Mouse (Mus musculus) limb, embryonic 10.5 days (tissue): ENCODE measurements around the gene Wdr31. TPM values are rescaled to one million over a fixed set of nuclear protein-coding genes. Genes with fewer than 3 reads are reported as not detected.
"Not testable (repeated sequence)": the region's sequence is repeated elsewhere in the genome, so short reads cannot be mapped to it uniquely, and the experiment has no call there.

ENCODE experiments used
- DNase-seq: peaks from one replicate; pipeline ENCODE4 v3.0.0-alpha.2; 2017; ENCODE audit warnings: low spot score
- H3K27ac ChIP-seq: fragments of 300-500 bp; sonication (generic); 2 replicates; pipeline ENCODE4 v1.5.1; 2016; ENCODE audit warnings: mild to moderate bottlenecking
- H3K27me3 ChIP-seq: fragments of 300-500 bp; sonication (generic); 2 replicates; pipeline ENCODE4 v1.6.1; 2016; ENCODE audit warnings: low read depth, mild to moderate bottlenecking; ENCODE audit not compliant: poor library complexity, severe bottlenecking
- H3K36me3 ChIP-seq: fragments of 300-500 bp; sonication (generic); 2 replicates; pipeline ENCODE4 v1.6.1; 2016; ENCODE audit warnings: mild to moderate bottlenecking, moderate library complexity
- H3K4me1 ChIP-seq: fragments of 300-500 bp; sonication (generic); 2 replicates; pipeline ENCODE4 v1.6.1; 2016
- H3K4me3 ChIP-seq: fragments of 300-500 bp; sonication (generic); 2 replicates; pipeline ENCODE4 v1.5.1; 2016; ENCODE audit warnings: mild to moderate bottlenecking, moderate library complexity
- H3K9me3 ChIP-seq: fragments of 300-500 bp; sonication (generic); replicated peaks from 2 replicates; pipeline ENCODE4 v1.6.1; 2016; ENCODE audit warnings: mild to moderate bottlenecking
- WGBS: fragments of 180-500 bp; shearing (Covaris S2); methylation state at CpG from one replicate; pipeline ENCODE4 v1.1.7; 2016; 5-methylcytosine and 5-hydroxymethylcytosine counted together
- polyA plus RNA-seq: library from polyadenylated mRNA; unstranded; fragments of >200 nt; fragmentation: Nextera tagmentation; extraction: Ambion mirVana; gene quantifications from 2 replicates; pipeline ENCODE4 v1.2.1, GENCODE M21; 2016

Gene Wdr31
- polyA plus RNA-seq, 1 experiment from 2014 or later = 13.4 TPM

GRCm38 (mm10) chr4:62487172-62487571, 16.5 kb upstream of the Wdr31 start:
- no peak overlapping the region for H3K4me3 ChIP-seq
- H3K9me3 ChIP-seq = no peaks in the 10 kb centered on the region
- WGBS = 91% methylated on average over 5 of the region's 5 CpGs
- H3K27ac ChIP-seq = no peak overlapping the region
- H3K36me3 ChIP-seq = no peaks in the 10 kb centered on the region
- H3K4me1 ChIP-seq = no peaks in the 10 kb centered on the region
- peaks cover 12% of the 10 kb centered on the region; the same call in 1 of the 2 replicates for H3K27me3 ChIP-seq
- DNase-seq = no peak

- Histone ChIP-seq H3K4me1 (no peaks in the 10 kb centered on the region), H3K27me3 (peaks cover 21% of the 10 kb centered on the region), H3K4me3 (no peak overlapping the region), H3K9me3 (no peaks in the 10 kb centered on the region), H3K27ac (no peak overlapping the region), H3K36me3 (no peaks in the 10 kb centered on the region)
- no peak for DNase-seq
- 93% methylated on average over 15 of the region's 15 CpGs for WGBS
These were observed 15.5 kb upstream of the Wdr31 start for GRCm38 (mm10) chr4:62486162-62486696.

GRCm38 (mm10) chr4:62485450-62486161, 14.9 kb upstream of the Wdr31 start:
- Histone ChIP-seq H3K36me3 (no peaks in the 10 kb centered on the region), H3K27me3 (peaks cover 27% of the 10 kb centered on the region), H3K4me1 (peaks cover 4% of the 10 kb centered on the region; the same call in 1 of the 2 replicates), H3K9me3 (no peaks in the 10 kb centered on the region), H3K27ac (no peak overlapping the region), H3K4me3 (no peak overlapping the region)
- 93% methylated on average over 8 of the region's 8 CpGs for WGBS
- no peak for DNase-seq

- Histone ChIP-seq H3K4me1 (peaks cover 11% of the 10 kb centered on the region), H3K27ac (no peak overlapping the region), H3K9me3 (no peaks in the 10 kb centered on the region), H3K36me3 (no peaks in the 10 kb centered on the region), H3K4me3 (no peak overlapping the region), H3K27me3 (peaks cover 34% of the 10 kb centered on the region)
- no peak for DNase-seq
- WGBS = 77% methylated on average over 3 of the region's 3 CpGs
These were observed 14.2 kb upstream of the Wdr31 start for GRCm38 (mm10) chr4:62484928-62485327.

GRCm38 (mm10) chr4:62480709-62481605, 10.3 kb upstream of the Wdr31 start:
- Histone ChIP-seq H3K27me3 (peaks cover 54% of the 10 kb centered on the region), H3K36me3 (no peaks in the 10 kb centered on the region), H3K27ac (no peak overlapping the region), H3K9me3 (no peaks in the 10 kb centered on the region), H3K4me3 (no peak overlapping the region), H3K4me1 (peaks cover 13% of the 10 kb centered on the region)
- DNase-seq = peak; percentile 33
- 52% methylated on average over 10 of the region's 10 CpGs for WGBS

GRCm38 (mm10) chr4:62479937-62480708, 9.4 kb upstream of the Wdr31 start, which contains the start of gene Bspry:
Gene Bspry (plus strand): TSS chr4:62480053.
- no peaks in the 10 kb centered on the region for H3K36me3 ChIP-seq
- peaks cover 13% of the 10 kb centered on the region for H3K4me1 ChIP-seq
- no peaks in the 10 kb centered on the region for H3K9me3 ChIP-seq
- H3K4me3 ChIP-seq = peak within 1 kb of the TSS; percentile 55
- H3K27ac ChIP-seq = no peak within 1 kb of the TSS
- WGBS = 3% methylated on average over 71 of the region's 71 CpGs
- peak; percentile 58 for DNase-seq
- H3K27me3 ChIP-seq = peaks cover 54% of the 10 kb centered on the region

GRCm38 (mm10) chr4:62479593-62479936, 8.9 kb upstream of the Wdr31 start:
- 13% methylated on average over 11 of the region's 11 CpGs for WGBS
- DNase-seq, H3K9me3 ChIP-seq, H3K27ac ChIP-seq, H3K36me3 ChIP-seq: not testable (repeated sequence)
- H3K27me3 ChIP-seq = peaks cover 54% of the 10 kb centered on the region
- H3K4me1 ChIP-seq = peaks cover 13% of the 10 kb centered on the region
- H3K4me3 ChIP-seq = peak overlapping the region; percentile 55

- WGBS = 88% methylated on average over 6 of the region's 6 CpGs
- Histone ChIP-seq H3K4me1 (peaks cover 13% of the 10 kb centered on the region), H3K36me3 (no peaks in the 10 kb centered on the region), H3K4me3 (no peak overlapping the region), H3K9me3 (no peaks in the 10 kb centered on the region), H3K27me3 (peaks cover 46% of the 10 kb centered on the region), H3K27ac (no peak overlapping the region)
- no peak for DNase-seq
These were observed 7.0 kb upstream of the Wdr31 start for GRCm38 (mm10) chr4:62477542-62478244.

GRCm38 (mm10) chr4:62475793-62476192, 5.1 kb upstream of the Wdr31 start:
- H3K9me3 ChIP-seq = no peaks in the 10 kb centered on the region
- H3K4me1 ChIP-seq = peaks cover 14% of the 10 kb centered on the region
- H3K27ac ChIP-seq = no peak overlapping the region
- DNase-seq = no peak
- no peak overlapping the region for H3K4me3 ChIP-seq
- WGBS = 92% methylated on average over 6 of the region's 6 CpGs
- no peaks in the 10 kb centered on the region for H3K36me3 ChIP-seq
- H3K27me3 ChIP-seq = peaks cover 28% of the 10 kb centered on the region

GRCm38 (mm10) chr4:62475131-62475530, 4.4 kb upstream of the Wdr31 start:
- no peaks in the 10 kb centered on the region for H3K36me3 ChIP-seq
- no peak overlapping the region for H3K27ac ChIP-seq
- no peak for DNase-seq
- no peak overlapping the region for H3K4me3 ChIP-seq
- WGBS = 91% methylated on average over 2 of the region's 2 CpGs
- H3K4me1 ChIP-seq = peaks cover 13% of the 10 kb centered on the region
- H3K9me3 ChIP-seq = no peaks in the 10 kb centered on the region
- peaks cover 21% of the 10 kb centered on the region for H3K27me3 ChIP-seq

- Histone ChIP-seq H3K9me3 (no peaks in the 10 kb centered on the region), H3K4me3 (no peak overlapping the region), H3K27ac (no peak overlapping the region), H3K36me3 (0 out of 2 replicates have a peak, but pooled peaks cover 3% of the 10 kb centered on the region), H3K4me1 (peaks cover 9% of the 10 kb centered on the region), H3K27me3 (no peaks in the 10 kb centered on the region)
- no peak for DNase-seq
- 93% methylated on average over 2 of the region's 2 CpGs for WGBS
These were observed 1.4 kb upstream of the Wdr31 start for GRCm38 (mm10) chr4:62472071-62472470.

- 98% methylated on average over 1 of the region's 1 CpGs for WGBS
- H3K27ac ChIP-seq = no peak overlapping the region
- no peaks in the 10 kb centered on the region for H3K9me3 ChIP-seq
- 0 out of 2 replicates have a peak, but pooled peaks cover 3% of the 10 kb centered on the region for H3K36me3 ChIP-seq
- H3K4me3 ChIP-seq = no peak overlapping the region
- DNase-seq = no peak
- no peaks in the 10 kb centered on the region for H3K27me3 ChIP-seq
- H3K4me1 ChIP-seq = peaks cover 9% of the 10 kb centered on the region
These were observed 2.5 kb downstream of the Wdr31 start for GRCm38 (mm10) chr4:62468158-62468557.
